Comparison of ENCODE assay signal across 11 mouse cellular contexts in genomic region chr9:35061446-35061845, GRCm38 (mm10). TPM values are rescaled to one million over a fixed set of nuclear protein-coding genes. Genes with fewer than 3 reads are reported as not detected.
DNase-seq lines count a peak whose midpoint lies in the region; ATAC-seq and TF ChIP-seq lines count a peak whose summit lies in the region.
"Had no signal": no experiment of that assay in that cellular context is flagged by ENCODE, and none has a peak within 500 bp of the region (broad histone marks: within the 10 kb centered on the region; RNA-seq: fewer than 3 reads in every experiment).

No protein-coding gene starts in this region.

- intact Hi-C loops in left cerebral cortex, adult 2 months (cut with DNase I) = loop anchor here (5.0 kb wide), 1 partner anchor 36 kb away; no protein-coding TSS in a partner anchor
- intact Hi-C loops in left cerebral cortex, postnatal 4 days (cut with DNase I) = no loop called here

- no peak for TF ChIP-seq CTCF in left cerebral cortex, adult 2 months (IDR thresholded peaks at IDR 0.05)

- H3K4me3 ChIP-seq in left cerebral cortex, adult 2 months = no peak overlapping the region
- H3K4me3 ChIP-seq: limb, embryonic 12.5 days had no signal

- no peak overlapping the region for H3K27ac ChIP-seq in left cerebral cortex, adult 2 months
- H3K27ac ChIP-seq: limb, embryonic 12.5 days had no signal

- peak; percentile 48 for DNase-seq in cerebellum, adult 9-11 months
- peak; percentile 4 to 7 for DNase-seq in left cerebral cortex, adult 2 months (ENCODE audit: extremely low spot score in 1 of 2, low spot score in 2 of 2)
- no peak for DNase-seq in left cerebral cortex, postnatal 4 days
- peak; percentile 88 for DNase-seq in 416B (ENCODE audit: low read depth)
- no peak for DNase-seq in thymus, adult 18-20 months
- DNase-seq in urinary bladder, adult 2 months (ENCODE audit: low spot score) = no peak
- DNase-seq: gastrocnemius, postnatal 10 days; midbrain, embryonic 14.5 days had no signal

- no peak for ATAC-seq in cerebellum, adult (ENCODE audit: insufficient number of reproducible peaks, low FRiP score, low TSS enrichment)
- ATAC-seq in common myeloid progenitor, adult 5-6 weeks (replicated peaks; ENCODE audit: low read depth, poor library complexity, severe bottlenecking) = peak; percentile 30

RNA-seq across cellular contexts. Expression of gene St3gal4, which starts 57.6 kb away (rescaled TPM):
- 10 to 100 TPM; 24.4 to 25.2 TPM for total RNA-seq in left cerebral cortex, adult 2 months (2021)
- total RNA-seq in left cerebral cortex, postnatal 4 days (2021) = 10 to 100 TPM; 19.0 to 22.6 TPM
- total RNA-seq in common myeloid progenitor, adult 5-6 weeks (2017) = 25.2 and 26.5 TPM in 2 replicates
- 5.1 and 11.2 TPM in 2 replicates for polyA plus RNA-seq in urinary bladder, adult 2 months (2012; rRNA removed)

Comparison
In these comparisons a context has a peak if more than half of its experiments do, and no peak if none do; other contexts are left out.
1. DNase-seq: peak in cerebellum, adult 9-11 months (single experiment), left cerebral cortex, adult 2 months (2 of 2) and 416B (single experiment); none in left cerebral cortex, postnatal 4 days (single experiment), thymus, adult 18-20 months (0 of 2) and urinary bladder, adult 2 months (single experiment).